Mouse (Mus musculus) hindbrain, embryonic 16.5 days (tissue): ENCODE results near the gene Col15a1. TPM values are rescaled to one million over a fixed set of nuclear protein-coding genes. Genes with fewer than 3 reads are reported as not detected.

Experiments
- ATAC-seq: fragments of 200-750 bp; cut with Nextera tagmentation; 2 replicates; pipeline ENCODE4 v1.8.0; 2017; ENCODE audit warnings: moderate TSS enrichment, moderate library complexity
- H3K27ac ChIP-seq: fragments of 300-500 bp; sonication (generic); 2 replicates; pipeline ENCODE4 v1.5.1; 2014; ENCODE audit warnings: low read depth, mild to moderate bottlenecking, control low read depth, low read length, moderate library complexity
- H3K27me3 ChIP-seq: fragments of 300-500 bp; sonication (generic); replicated peaks from 2 replicates; pipeline ENCODE4 v1.6.1; 2014; ENCODE audit warnings: low read length; ENCODE audit not compliant: control insufficient read depth, insufficient read depth
- H3K36me3 ChIP-seq: fragments of 300-500 bp; sonication (generic); 2 replicates; pipeline ENCODE4 v1.6.1; 2014; ENCODE audit warnings: mild to moderate bottlenecking, low read length, moderate library complexity, mixed read lengths; ENCODE audit not compliant: control insufficient read depth, insufficient read depth
- H3K4me1 ChIP-seq: fragments of 300-500 bp; sonication (generic); 2 replicates; pipeline ENCODE4 v1.6.1; 2014; ENCODE audit warnings: low read depth, low read length; ENCODE audit not compliant: control insufficient read depth, insufficient read depth
- H3K4me2 ChIP-seq: fragments of 300-500 bp; sonication (generic); 2 replicates; pipeline ENCODE4 v1.6.1; 2014; ENCODE audit warnings: mild to moderate bottlenecking, low read length, control low read depth, moderate library complexity
- H3K4me3 ChIP-seq: fragments of 300-500 bp; sonication (generic); 2 replicates; pipeline ENCODE4 v1.5.1; 2014; ENCODE audit warnings: mild to moderate bottlenecking, low read length, control low read depth, moderate library complexity
- H3K9ac ChIP-seq: fragments of 300-500 bp; sonication (generic); 2 replicates; pipeline ENCODE4 v1.6.1; 2014; ENCODE audit warnings: low read depth, mild to moderate bottlenecking, control low read depth, low read length, moderate library complexity
- H3K9me3 ChIP-seq: fragments of 300-500 bp; sonication (generic); 2 replicates; pipeline ENCODE4 v1.6.1; 2014; ENCODE audit warnings: mild to moderate bottlenecking, low read length, moderate library complexity; ENCODE audit not compliant: control insufficient read depth
- WGBS: fragments of 180-500 bp; shearing (Covaris S2); extraction: QIAGEN DNeasy Blood & Tissue Kit; methylation state at CpG from one replicate; pipeline ENCODE4 v1.1.7; 2014; 5-methylcytosine and 5-hydroxymethylcytosine counted together
- polyA plus RNA-seq: library from polyadenylated mRNA; unstranded; fragments of >200 nt; fragmentation: Nextera tagmentation; extraction: Ambion mirVana; gene quantifications from 2 replicates; pipeline ENCODE4 v1.2.1, GENCODE M21; 2015

The Col15a1 gene
- polyA plus RNA-seq, 1 experiment from 2014 or later, result 3.4 TPM

GRCm38 (mm10) chr4:47353416-47354111, 145.6 kb downstream of the Col15a1 start:
- peak overlapping the region; percentile 92 for H3K9ac ChIP-seq
- peak; percentile 79 for ATAC-seq
- peak overlapping the region; percentile 85 for H3K4me3 ChIP-seq
- under 1% methylated on average over 21 of the region's 73 CpGs for WGBS
- no peaks in the 10 kb centered on the region for H3K27me3 ChIP-seq
- H3K9me3 ChIP-seq, result no peaks in the 10 kb centered on the region
- peaks cover 9% of the 10 kb centered on the region for H3K4me1 ChIP-seq
- H3K27ac ChIP-seq, result peak overlapping the region; percentile 87
- H3K4me2 ChIP-seq, result peak overlapping the region; percentile 94
- H3K36me3 ChIP-seq, result no peaks in the 10 kb centered on the region

GRCm38 (mm10) chr4:47354304-47354703, 146.3 kb downstream of the Col15a1 start:
- Histone ChIP-seq H3K4me1 (peaks cover 9% of the 10 kb centered on the region), H3K9ac (peak overlapping the region; percentile 92)

DNA sequence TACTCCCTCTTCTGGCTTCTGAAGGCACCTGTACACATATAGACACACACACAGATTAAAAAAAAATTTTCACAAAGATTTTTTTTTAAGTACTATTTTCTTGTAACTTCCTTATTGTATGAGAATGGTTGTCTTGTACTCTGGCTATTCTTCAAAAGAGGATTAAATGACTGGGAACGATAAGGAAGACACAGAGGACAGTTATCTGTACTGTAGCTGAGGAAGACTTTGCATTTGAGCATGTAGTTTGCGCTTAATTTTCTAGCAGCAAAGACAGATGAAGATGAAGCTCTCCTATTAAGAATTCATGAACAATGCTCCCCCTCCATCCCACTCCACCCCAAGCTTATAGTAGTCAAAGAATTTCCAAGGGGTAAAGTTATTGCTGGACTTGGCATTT, 154.7 kb downstream of the Col15a1 start:
- Histone ChIP-seq H3K27me3 (no peaks in the 10 kb centered on the region), H3K9me3 (no peaks in the 10 kb centered on the region), H3K9ac (no peak overlapping the region), H3K27ac (no peak overlapping the region), H3K36me3 (no peaks in the 10 kb centered on the region), H3K4me3 (no peak overlapping the region), H3K4me2 (no peak overlapping the region), H3K4me1 (no peaks in the 10 kb centered on the region)
- no peak for ATAC-seq
- WGBS, result 89% methylated on average over 2 of the region's 2 CpGs

More at GRCm38 (mm10) chr4:47354304-47354703, 146.3 kb downstream of the Col15a1 start:
- H3K27ac ChIP-seq, result no peak overlapping the region
- no peak for ATAC-seq
- WGBS, result 21% methylated on average over 3 of the region's 3 CpGs
- peak overlapping the region; percentile 94 for H3K4me2 ChIP-seq
- peak overlapping the region; percentile 85 for H3K4me3 ChIP-seq
- no peaks in the 10 kb centered on the region for H3K9me3 ChIP-seq
- no peaks in the 10 kb centered on the region for H3K27me3 ChIP-seq
- H3K36me3 ChIP-seq, result no peaks in the 10 kb centered on the region

Other genes starting within 250 kb of the Col15a1 start
- 11.0 and 13.3 TPM in 2 replicates for gene Gabbr2, start 216.3 kb upstream of the Col15a1 start, polyA plus RNA-seq
- gene Anks6, start 150.7 kb upstream of the Col15a1 start, polyA plus RNA-seq, result 3.0 and 4.1 TPM in 2 replicates
- 0.97 and 1.1 TPM in 2 replicates for gene Galnt12, start 116.3 kb upstream of the Col15a1 start, polyA plus RNA-seq
- gene Tgfbr1, start 145.1 kb downstream of the Col15a1 start, polyA plus RNA-seq, result 17.7 and 27.1 TPM in 2 replicates